Mouse (Mus musculus) kidney, adult 11 months (tissue): Measurements from ENCODE around the gene Pik3r2.

Experiments used
- DNase-seq: peaks from one replicate; pipeline ENCODE4 v3.0.0; 2022

Gene Pik3r2

DNA sequence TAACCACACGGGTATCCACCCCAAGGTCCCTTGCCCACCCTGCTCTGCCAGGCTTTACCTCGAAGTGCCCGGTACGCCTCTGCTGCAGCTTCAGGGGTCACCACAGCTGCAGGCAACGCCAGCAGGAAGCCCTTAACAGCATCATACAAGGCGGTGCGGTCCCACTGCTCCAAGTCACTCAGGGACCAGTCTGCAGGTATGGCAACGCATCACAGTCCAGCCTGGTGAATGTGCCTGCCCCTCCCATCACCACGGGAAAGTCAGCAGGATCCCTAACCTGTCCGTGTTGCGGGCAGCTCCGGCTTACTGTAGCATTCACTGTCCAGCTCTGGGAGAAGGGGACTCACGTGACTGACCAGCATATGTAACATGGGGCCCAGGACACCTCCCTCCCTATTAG lies 4.4 kb downstream of the Pik3r2 start:
- DNase-seq, result no peak

DNA sequence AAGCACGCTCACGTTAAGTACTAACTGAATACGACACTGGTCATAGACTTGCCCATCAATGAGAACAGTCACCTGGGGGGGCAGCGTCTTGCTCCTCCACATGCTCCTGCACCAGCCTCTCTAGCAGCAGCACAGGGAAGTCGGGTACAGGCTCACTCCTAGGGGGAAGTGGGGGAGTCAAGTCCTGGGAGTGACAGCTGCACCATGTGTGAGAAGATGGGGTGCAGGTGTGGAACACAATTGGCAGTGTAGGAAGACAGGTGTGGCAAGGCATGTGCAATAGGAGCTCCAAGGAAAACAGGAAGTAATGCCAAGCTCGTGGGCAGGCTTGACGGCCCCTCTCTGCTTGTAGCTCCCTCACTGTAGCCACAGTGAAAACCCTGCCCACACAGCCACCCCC lies 5.3 kb downstream of the Pik3r2 start:
- no peak for DNase-seq

DNA sequence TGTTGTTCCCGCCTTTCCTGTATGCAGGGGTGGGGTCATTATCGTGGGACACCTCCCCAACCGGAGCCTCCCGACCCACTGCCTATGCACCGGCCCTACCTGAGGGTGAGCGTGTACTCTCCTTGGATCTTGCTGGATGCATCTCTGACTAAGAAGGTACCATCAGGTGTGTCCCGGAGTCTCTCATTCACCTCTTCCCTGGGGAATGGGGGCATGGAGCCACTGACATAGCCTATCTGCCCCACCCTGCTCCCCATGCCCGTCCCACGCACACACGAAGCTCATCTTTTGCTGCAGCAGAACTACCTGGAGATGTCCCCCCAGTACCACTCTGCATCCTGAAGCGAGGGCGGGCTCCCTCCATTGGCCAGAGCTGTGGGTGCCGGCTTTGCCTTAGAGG lies 5.8 kb downstream of the Pik3r2 start:
- DNase-seq, result no peak

DNA sequence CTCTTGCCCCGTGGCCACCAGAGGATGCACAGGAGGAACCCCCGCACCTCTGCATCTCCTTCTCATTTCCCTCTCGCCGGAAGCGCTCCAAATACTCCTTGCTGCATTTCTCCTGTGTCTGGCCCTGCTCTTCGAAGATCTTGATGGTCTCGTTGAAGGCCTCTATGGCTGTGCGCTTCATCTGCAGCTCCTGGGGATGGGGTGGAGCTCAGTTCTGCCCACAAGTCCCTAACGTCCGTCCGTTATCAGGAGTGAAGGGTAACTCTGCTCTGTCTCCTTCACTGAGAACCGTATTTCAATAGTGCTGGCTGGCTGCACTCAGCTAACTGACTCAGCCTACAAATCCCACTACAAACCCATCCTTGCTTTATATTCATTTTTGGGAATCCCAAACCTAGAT lies 6.7 kb downstream of the Pik3r2 start:
- DNase-seq, result no peak

DNA sequence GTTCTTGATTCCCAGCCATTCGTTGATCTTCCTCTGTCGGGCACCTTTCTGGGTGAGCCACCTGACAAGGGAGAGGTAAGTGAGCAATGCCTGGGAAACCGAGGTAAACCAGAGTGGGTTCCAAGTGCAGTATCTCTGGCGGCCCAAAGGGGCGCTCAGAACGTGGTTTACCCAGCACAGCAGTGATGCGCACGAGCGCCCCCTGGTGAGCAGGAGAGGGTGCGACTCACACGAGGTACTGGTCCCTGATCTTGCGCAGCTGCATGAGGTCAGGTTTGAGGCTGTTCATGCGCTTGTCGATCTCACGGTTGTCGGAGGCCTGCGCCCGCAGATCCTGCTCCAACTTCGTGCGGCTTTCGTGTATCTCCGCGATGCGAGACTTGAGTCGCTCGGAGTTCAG lies 7.2 kb downstream of the Pik3r2 start:
- DNase-seq, result peak; percentile 92

DNA sequence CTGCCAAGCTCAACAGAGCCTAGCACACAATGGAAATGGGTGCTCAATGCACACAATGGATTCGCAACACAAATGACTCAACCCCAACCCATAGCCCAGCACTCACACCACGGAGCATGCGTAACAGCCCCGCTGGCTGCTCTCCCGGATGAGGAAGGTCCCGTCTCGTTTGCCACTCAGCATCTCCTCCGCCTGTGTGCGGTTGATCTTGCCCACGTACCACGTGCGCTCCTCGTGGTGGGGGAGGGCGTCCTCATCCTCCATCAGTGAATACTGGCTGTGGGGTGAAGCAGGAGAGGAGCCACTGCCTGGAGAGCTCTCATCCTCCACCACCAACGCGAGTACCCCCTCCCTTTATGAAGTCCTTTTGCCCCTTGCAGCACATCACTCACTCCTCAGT lies 7.6 kb downstream of the Pik3r2 start:
- no peak for DNase-seq

DNA sequence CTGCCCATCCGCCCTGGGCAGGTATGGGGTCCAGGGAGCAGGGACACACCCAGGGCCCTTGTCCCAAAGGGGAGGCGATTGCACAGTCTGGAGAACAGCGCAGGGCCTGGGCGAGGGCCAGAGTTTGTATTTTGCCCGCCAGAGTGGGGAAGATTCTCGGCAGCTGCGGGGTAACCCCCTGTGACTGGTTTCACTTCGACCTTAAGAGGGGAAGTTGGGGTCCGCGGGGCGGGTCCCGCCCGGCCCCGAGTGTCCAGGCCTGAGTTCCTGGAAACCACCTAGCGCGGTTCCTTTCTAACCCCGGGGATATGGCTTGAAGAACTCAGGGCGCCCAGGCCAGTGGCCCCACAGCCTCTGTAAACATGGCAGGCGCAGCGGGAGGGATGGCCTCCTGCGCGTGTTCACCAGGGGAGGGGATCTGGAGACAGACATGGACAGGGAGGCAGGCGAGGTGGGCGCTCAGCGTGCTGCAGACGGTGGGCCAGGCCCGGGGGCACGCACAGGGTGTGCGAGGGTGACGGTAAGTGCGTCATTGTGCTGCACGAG lies 8.2 kb downstream of the Pik3r2 start:
- DNase-seq, result no peak

DNA sequence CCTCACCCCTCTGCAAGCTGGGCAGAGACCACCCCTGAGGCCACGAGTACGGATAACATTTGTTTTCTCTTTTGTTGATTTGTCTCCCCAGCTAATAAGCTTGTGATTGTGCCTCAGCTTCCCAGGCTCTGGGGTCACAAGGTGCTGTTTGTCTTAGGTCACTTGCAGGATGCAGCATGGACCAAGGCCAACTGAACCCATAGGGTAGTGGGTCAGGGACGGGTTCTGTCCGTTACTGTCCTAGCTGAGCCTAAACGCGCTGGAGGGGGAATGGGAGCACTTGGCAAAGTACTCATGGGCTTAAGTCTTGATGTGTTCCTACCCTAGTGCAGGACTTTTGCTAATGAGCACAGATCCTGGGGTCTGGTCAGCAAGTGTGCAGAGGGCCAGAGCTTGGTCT lies 9.0 kb downstream of the Pik3r2 start:
- DNase-seq, result no peak

DNA sequence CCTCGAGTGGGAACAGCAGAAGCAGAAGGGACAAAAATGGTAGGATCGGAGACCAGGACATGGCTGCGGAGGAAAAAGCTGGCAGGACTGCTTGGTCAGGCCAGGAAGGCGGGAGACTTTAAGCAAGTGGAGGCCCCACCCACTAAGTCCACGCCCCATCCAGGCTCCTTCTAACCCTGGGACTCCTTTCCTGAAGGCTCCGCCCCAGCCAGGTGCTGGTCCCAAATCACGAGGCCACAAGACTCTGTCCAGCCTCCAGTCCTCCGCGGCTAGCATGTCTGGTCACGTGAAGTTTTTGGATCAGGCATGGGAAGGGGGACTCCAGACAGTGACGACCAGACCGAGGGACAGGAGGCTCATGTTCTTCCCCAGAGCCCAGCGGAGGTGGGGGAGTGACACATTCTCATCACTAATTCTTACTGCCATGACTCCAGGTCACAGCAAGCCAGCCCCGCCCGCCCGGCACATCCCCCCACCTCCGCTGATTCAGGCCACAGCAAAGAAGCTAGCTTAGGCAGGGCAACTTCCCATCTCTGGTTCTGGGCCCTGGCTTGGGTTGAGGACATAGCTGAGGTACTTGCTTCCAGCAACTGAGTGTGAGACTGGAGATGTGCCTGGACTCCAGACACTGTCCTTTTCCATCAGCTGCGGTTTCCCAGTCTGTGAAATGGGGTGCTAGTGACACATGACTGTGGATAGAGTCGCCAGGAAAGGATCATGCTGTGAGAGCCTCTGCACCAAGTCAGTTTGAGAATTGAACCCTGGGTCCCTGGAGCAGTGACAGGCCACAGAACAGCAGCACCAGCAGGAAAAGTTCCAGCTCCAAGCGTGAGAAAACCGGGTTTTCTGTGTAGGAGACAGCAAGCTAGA lies 9.7 kb downstream of the Pik3r2 start:
- peak; percentile 93 for DNase-seq

DNA sequence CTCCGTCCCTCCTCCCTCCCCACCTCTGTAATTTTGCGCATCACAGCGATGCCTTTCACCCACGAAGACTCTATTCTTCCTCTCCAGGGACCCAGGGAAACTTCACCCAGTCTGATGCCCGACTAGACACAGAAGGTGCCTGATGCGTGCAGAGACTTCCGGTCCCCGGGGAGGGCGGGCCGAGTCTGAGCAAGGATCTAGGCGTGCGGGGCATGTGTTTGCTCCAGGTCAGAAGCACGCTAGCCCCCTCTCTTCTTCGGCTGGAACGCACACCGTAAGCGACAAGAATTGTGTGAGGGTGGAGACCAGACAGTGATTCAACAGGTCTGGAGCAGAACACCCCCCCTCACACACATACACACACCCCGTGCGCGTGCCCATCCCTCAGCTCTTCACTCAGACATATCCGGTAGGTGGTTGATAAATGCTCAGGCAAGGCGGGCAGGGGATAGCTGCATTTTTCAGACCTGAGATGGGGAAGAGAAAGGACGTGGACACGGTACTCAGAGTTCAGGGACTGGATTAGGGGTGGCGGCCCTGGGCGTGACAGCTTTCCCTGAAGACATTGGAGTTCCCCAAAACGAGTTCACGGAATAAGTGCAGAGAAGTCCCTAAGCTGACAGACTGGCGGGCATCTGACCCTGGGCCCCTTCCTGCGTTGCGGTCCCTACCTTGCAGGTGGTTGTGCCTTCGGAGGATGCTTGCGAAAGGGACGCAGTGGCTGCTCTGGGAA lies 10.5 kb downstream of the Pik3r2 start:
- DNase-seq, result no peak

DNA sequence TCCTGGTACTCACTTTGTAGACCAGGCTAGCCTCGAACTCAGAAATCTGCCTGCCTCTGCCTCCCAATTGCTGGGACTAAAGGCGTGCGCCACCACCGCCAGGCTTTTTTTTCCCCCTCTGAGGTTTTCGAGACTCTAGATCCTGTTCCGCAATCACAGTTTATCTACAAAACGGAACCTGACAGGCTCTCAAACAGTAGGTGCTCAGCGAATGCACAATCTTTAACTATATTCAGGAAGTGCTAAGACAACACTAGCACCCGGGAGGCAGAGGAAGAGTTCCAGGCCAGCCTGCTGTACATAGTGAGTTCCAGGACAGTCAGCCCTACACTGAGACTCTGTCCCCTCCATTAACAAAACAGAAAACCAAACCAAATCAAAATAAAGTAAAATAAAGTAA lies 11.2 kb downstream of the Pik3r2 start:
- DNase-seq, result no peak

DNA sequence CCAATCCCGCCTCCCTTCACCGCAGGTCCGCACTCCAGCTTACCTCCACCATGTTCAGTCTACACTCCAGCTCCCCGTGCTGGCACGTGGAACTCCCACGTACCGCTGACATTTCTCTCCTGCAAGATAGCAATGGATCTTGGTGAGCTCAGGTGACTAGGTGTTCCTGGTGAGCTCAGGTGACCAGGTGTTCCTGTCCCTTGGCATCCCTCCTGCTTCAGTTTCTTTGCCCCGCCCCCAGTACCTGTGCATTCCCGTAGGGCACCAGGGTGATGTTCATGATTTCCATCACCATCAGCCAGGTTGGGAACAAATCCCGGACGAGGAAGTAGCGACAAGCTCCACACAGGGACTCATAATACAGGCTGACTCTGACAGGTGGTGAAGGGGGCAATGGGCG lies 11.8 kb downstream of the Pik3r2 start:
- no peak for DNase-seq

DNA sequence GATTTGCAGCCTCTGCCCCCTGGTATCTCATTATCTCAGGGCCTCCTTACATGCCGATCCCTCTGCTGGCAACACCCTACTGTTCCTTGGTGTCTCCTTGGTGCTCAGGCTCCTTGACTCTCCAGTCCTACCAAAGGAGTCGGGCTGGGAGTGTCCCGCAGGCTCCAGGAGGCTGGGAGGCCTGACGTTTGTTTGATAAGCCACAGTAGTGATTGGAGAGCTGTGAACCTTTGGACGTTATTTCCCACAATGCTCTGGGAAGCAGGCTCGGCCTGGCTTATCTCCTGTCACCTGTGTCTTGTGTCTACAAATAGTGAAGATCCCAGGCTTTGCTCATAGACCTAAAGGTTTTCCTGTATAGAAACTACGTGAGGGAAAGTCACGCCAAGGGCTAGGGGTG lies 12.5 kb downstream of the Pik3r2 start:
- DNase-seq, result no peak

DNA sequence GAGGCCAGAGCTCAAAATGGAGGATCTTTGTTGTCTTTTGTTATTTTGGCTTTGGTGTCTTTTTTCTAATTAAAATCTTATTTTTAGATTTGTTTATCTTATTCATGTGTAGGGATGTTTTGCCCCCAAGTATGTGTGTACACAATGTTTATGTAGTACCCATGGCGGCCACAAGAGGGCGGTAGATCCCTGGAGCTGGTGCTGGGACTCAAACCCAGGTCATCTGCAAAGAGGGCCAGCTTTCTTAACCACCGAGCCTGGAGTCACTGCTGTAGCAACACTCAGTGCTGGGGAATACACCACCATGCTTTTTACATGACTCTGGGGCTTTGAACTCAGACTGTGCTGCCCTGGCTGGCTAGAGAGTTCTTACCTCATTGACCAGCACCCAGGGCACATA lies 13.2 kb downstream of the Pik3r2 start:
- DNase-seq, result peak; percentile 32

DNA sequence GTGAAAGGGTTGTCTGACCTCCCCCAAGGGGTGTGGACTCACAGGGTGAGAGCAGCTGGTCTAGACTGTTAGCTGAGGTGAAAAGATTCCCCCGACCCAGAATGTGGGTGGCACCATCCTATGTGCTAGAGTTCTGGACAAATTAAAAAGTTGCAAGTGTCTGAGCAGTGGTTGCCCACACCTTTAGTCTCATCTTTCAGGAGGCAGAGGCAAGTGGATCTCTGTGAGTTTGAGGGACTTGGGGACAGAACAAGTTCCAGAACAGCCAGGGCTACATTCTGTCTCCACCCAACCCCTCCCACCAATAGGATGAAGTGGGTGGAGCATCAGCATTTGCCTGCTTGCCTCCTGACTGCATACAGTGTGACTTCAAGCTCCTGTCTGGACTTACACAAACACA lies 14.4 kb downstream of the Pik3r2 start:
- DNase-seq, result no peak

DNA sequence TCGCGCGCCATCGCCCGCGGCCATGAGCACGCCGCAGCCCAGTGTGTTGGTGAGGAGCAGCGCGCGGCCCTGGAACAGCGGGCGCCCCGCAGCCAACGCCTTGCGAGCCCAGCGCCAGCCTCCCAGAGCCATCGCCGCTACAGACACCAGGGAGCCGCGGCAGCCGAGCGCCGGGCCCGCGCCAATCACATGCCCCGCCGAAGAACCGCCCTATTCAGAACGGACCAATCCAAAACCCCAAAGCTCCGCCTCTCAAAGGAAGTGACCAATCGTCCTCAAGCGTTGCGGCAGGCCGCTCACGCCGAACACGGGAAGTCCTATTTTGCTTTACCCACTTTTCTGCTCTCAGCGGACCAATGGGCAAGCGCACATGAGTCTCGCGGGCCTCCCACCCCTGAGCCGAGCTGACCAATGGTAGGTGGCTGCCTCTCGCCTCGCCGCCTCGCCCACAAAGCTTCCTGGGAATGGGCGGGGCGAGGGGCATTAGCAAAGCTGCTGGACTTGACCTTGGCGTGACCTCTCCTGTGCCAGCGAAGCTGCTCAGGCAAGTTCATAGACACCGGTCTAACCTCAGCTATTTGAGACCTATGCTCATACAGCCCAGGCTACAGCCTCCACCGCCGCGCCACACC lies 15.6 kb downstream of the Pik3r2 start, which contains the start of gene Mpv17l2:
Mpv17l2 (minus strand) TSS at position 172 of the 632 bp plus-strand sequence.
- peak; percentile 99 for DNase-seq

DNA sequence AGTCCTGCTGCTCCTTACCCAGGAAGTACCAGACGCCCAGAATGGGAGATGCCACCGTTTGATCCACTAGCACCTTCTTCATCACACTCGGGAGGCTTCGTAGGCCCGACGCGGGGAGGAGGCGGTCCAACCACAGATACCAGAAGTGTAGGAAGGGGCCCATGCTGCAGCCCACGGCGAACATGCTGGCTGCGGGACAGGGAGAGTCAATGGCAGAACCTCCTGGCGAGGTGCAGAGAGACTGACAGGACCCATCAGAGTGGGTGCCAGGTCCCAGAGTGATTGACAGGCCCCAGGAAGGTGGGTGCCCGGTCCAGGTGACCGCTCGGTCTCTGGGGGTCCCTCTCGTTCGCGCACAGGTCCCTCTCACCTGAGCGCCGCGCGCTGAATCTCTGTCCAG lies 16.2 kb downstream of the Pik3r2 start:
- DNase-seq, result no peak

DNA sequence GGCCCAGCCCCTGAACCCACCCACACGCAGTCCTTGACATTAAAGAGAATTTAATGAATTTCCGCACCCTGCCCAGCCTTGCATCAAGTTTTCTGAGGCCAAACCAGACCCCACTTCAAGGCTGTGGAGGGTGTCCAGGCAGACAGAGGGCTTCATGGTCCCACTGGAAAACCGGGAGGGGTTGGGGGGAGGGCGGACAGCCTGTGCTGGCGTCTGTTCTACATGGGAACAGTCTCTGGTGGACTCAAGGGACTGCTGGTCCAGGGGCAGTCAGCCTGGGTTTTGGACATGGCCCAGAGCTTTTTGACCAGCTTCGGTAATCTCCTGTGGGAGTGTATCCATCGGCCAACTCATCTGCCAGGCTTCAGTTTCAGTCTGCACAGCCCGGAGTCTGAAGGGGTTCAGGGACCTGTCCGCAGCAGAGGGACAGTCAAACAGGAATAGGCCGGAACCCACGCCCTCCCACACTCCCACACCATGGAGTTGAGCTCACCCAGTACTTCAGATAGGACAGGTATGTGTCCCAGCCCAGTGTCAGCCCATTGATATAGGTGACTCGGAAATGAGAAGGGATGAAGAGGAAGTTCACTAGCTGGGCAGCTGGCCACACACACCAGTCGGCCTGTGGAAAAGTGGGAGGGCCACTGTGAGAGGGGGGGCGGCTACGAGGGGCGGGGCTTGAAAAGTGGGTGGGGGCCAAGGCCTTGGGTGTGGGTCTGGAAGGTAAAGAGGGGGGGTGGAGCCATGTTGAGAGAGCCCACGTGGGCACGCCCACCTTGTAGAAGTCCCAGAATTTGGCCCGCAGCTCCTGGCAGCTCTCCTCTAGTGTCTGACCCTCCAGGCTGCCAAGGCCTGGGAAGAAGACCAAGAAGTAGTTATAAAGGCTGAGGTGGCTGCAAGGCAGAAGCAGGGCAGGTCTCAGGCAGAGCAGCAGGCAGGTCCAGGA lies 17.6 kb downstream of the Pik3r2 start:
- peak; percentile 61 for DNase-seq

DNA sequence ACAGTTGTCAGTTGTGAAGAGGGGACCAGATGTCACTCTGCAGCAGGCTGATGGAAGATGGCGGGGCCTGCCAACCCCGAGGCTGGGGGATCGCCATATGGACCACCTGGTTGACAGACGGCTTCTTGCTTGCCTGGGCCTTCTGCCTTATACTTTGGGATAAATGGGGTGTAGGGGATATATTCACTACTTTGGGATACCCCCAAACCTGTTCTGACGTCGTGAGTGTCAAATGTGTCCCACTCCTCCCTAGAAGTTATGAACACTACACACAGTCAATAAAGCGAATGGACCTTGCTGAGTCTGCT lies 18.3 kb downstream of the Pik3r2 start:
- DNase-seq, result peak; percentile 15

DNA sequence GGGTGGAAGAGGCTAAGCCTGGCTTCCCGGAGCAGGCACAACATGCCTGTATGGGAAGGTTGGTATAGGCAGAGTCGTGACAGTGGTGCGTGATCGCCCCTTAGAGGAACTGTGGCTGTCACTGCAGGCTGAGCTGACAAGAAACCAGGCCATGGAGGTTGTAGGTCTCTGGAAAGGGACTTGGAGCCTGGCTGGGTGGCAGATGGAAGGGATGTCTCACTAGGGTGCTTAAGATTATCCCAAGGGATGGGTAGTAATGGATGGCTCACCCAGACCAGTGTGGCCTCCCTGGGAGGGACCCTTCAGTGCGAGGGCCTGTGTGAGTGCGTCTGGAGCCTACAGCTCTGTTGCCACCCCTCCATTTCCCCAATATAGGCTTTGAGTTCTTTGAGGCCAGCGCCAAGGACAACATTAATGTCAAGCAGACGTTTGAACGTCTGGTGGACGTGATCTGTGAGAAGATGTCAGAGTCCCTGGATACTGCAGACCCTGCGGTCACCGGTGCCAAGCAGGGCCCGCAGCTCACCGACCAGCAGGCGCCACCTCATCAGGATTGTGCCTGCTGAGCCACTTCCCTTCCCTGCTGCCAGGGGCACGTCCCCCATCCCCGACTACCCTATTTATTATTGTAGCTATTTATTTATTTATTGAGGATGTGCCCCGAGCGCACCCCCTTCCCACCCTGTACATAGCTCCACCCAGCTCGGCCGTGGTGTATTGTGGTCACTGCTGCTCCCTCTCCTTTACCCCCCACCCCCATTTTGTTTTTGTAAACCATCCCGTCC lies 18.8 kb downstream of the Pik3r2 start:
- DNase-seq, result peak; percentile 27

DNA sequence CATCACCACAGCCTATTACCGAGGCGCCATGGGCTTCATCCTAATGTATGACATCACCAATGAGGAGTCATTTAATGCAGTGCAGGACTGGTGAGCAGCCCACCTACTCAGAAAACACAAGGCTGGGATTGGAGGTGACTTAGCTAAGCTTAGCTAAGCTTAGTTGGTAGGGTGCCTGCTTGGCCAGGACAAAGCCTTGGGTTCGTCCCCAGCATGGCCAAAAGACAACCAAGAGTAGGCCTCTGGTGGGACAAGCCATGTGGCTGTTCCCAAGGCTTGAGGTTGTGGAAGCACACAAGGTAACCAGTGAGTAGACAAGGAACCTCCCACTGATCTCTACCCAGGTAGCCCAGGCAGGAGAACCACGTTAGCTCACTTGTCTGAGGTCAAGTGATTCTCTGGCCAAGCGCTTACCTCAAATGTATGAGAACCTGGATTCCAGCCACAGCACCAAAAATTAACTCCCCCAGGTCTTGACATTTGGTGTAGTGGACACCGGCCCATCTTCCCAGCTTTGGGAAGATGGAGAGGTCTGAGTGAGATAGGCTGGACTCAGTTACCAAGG lies 20.0 kb downstream of the Pik3r2 start:
- no peak for DNase-seq
